Mouse (Mus musculus): ENCODE measurements around the gene Hoxc10.

Hoxc10 gene

DNA sequence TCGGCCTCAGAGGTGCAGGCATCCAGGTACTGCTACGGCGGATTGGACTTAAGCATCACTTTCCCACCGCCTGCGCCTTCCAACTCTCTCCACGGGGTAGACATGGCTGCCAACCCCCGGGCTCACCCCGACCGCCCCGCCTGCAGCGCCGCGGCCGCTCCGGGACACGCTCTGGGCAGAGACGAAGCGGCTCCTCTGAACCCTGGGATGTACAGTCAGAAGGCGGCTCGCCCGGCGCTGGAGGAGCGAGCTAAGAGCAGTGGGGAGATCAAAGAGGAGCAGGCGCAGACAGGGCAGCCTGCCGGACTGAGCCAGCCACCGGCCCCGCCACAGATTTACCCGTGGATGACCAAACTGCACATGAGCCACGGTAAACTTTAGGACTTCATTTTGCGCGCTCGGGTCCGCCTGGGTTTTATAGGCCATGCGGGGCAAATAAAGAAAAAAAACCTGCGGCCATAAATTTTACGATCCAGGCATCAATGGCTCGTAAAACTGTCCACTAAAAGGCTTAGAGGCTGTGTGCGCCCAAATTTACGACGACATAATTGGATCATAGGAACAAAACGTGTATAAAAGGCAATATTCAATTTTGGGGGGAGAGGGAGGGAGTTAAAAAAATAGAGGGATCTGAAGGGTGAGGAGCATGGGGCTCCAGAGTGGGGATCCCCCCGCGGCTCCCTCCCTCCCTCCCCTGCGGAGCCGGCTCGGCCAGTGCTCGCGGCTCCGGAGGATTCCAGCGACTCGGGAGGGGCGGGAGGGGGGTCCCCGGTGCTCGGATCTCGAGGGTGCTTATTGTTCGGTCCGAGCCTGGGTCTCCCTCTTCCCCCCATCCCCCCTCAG lies 47.8 kb downstream of the Hoxc10 start:
- DNase-seq = no peak

DNA sequence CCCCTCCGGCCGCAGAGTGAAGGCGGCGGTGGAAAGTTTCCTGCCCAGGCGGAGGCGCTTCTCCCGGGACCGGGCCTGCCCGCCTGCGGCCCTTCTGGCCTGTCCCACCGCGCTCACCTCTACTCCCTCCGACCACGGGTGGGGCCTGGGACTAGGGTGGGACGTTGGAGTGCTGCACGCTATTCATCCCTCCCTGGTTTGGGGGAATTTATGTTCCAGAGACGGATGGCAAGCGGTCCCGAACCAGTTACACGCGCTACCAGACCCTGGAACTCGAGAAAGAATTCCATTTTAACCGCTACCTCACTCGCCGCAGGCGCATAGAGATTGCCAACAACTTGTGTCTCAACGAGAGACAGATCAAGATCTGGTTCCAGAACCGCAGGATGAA lies 48.4 kb downstream of the Hoxc10 start:
- DNase-seq = no peak

GRCm38 (mm10) chr15:103015406-103016166 lies 49.0 kb downstream of the Hoxc10 start:
- no peak for DNase-seq

- DNase-seq = no peak
Measured at GRCm38 (mm10) chr15:103018636-103019035, 52.0 kb downstream of the Hoxc10 start, which contains the start of gene Hoxc4. TSS of gene Hoxc4 (plus strand) at chr15:103018934.

DNA sequence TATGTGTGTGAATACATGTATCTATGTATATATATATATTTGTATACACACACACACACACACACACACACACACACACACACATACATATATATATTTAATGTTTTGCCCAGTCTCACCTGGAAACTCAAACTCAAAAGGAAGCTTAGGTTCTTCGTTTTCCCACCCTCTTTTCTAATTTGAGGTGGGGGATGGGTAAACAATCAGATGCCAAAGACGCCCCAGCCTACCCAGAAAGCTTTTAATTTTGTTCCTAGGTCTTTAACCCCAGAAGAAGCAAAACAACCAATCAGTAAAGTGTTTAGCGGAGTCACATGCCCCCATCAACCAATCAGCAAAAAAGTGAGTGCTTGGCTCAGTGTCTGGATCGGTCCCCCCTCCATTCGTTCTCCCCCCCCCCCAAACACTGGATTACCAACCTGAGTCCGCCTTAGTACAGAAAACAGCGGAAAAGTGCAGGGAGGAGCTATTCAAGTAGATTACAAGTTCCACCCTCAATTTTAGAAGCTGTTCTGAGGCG lies 54.4 kb downstream of the Hoxc10 start:
- no peak for DNase-seq

Measured in cerebellum, adult 9-10 months (tissue).